In the genomic region with DNA sequence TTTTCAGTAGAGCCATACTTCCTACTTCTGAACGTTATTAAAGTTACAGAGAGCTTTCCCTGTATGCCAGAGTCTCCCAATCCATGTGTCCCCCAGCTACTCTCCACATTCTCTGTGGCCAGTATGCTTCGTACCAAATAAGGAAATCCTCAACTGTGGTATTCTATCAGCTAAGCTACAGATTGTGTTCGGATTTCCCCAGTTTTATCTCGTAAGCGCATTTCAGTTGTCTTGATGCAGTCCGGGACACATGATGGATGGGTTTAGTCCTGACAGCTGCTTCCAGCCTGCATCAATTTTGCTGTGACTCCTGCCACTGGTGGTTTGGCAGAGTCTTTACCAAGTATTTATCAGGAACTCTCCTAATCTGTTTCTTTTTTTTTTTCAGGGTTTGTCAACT, we compare ENCODE assay signal across 28 mouse cellular contexts. TPM values are rescaled to one million over a fixed set of nuclear protein-coding genes. Genes with fewer than 3 reads are reported as not detected.
"Had no signal": no experiment of that assay in that cellular context is flagged by ENCODE, and none has a peak within 500 bp of the region (broad histone marks: within the 10 kb centered on the region; RNA-seq: fewer than 3 reads in every experiment).

No protein-coding gene starts in this region.

- DNase-seq: kidney, adult 18-20 months; kidney, postnatal 10 days; kidney, postnatal 36 days; liver, embryonic 13.5 days; lung, postnatal 10 days; lung, postnatal 36 days; midbrain, embryonic 14.5 days; right cerebral cortex, adult 18-20 months; right cerebral cortex, postnatal 25 days; spleen, adult 18-20 months; thymus, postnatal 25 days had no signal

- H3K4me3 ChIP-seq: liver, embryonic 13.5 days; lung, embryonic 15.5 days; neural tube, embryonic 12.5 days; stomach, embryonic 15.5 days had no signal

- H3K9me3 ChIP-seq: liver, embryonic 13.5 days; lung, embryonic 15.5 days; neural tube, embryonic 12.5 days; stomach, embryonic 15.5 days had no signal

- H3K27me3 ChIP-seq: lung, embryonic 15.5 days; neural tube, embryonic 12.5 days; stomach, embryonic 15.5 days had no signal

- H3K9ac ChIP-seq: liver, embryonic 13.5 days; lung, embryonic 15.5 days; neural tube, embryonic 12.5 days; stomach, embryonic 15.5 days had no signal

- H3K27ac ChIP-seq: liver, embryonic 13.5 days; lung, embryonic 15.5 days; neural tube, embryonic 12.5 days; stomach, embryonic 15.5 days had no signal

- H3K4me2 ChIP-seq: liver, embryonic 13.5 days; lung, embryonic 15.5 days; midbrain, embryonic 11.5 days; neural tube, embryonic 12.5 days; stomach, embryonic 15.5 days had no signal

- H3K4me1 ChIP-seq: liver, embryonic 13.5 days; neural tube, embryonic 12.5 days; stomach, embryonic 15.5 days had no signal

- H3K36me3 ChIP-seq: liver, embryonic 13.5 days; lung, embryonic 15.5 days; neural tube, embryonic 12.5 days; stomach, embryonic 15.5 days had no signal

- ATAC-seq: intestine, embryonic 16.5 days had no signal

RNA-seq across cellular contexts. Expression of a gene that starts 10.1 kb away (rescaled TPM):
- total RNA-seq: layer of hippocampus, adult 8-10 months; layer of hippocampus, postnatal 10 days; left cerebral cortex, postnatal 25 days; liver, adult 2 months; megakaryocyte-erythroid progenitor cell, adult 5-6 weeks; midbrain, postnatal 0 days; neutrophil, adult 5-6 weeks had no signal
- polyA plus RNA-seq: intestine, embryonic 16.5 days; kidney, embryonic 14.5 days; limb, embryonic 11.5 days; limb, embryonic 14.5 days; liver, adult 2 months; liver, embryonic 13.5 days; liver, embryonic 16.5 days; lung, embryonic 15.5 days; midbrain, embryonic 11.5 days; midbrain, embryonic 14.5 days; midbrain, postnatal 0 days; neural tube, embryonic 12.5 days; stomach, embryonic 15.5 days had no signal

RNA-seq across cellular contexts. Expression of a gene that starts 19.4 kb away (rescaled TPM):
- total RNA-seq: layer of hippocampus, adult 8-10 months; layer of hippocampus, postnatal 10 days; left cerebral cortex, postnatal 25 days; liver, adult 2 months; megakaryocyte-erythroid progenitor cell, adult 5-6 weeks; midbrain, postnatal 0 days; neutrophil, adult 5-6 weeks had no signal
- polyA plus RNA-seq: intestine, embryonic 16.5 days; kidney, embryonic 14.5 days; limb, embryonic 11.5 days; limb, embryonic 14.5 days; liver, adult 2 months; liver, embryonic 13.5 days; liver, embryonic 16.5 days; lung, embryonic 15.5 days; midbrain, embryonic 11.5 days; midbrain, embryonic 14.5 days; midbrain, postnatal 0 days; neural tube, embryonic 12.5 days; stomach, embryonic 15.5 days; thymus, postnatal 0 days had no signal
